ENCODE assay signal across 8 mouse cellular contexts in the genomic region with DNA sequence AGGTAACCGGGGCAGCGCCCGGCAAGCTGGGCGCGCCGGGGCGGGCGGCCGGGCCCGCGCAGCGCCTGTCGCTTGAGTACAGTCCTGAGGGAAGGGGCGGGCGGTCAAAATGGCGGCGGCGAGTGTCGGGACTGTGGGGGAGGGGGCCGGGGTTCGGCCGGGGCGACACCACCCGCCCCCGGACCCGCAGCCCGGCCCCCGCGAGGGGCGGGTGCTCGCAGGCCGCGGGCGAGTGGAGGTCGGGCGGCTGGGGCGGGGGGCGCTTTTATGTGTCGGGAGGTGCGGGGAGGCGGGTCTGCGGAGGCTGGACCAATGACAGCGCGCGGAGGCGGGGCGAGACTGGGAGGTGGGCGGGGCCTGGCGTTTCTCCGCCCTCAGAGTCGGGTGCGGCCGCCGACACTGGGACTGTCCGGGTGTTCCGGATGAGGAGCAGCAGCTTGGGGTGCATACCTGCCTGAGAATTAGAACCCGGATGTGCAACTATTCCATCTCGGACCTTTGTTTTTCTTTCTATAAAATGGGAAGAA. TPM values are rescaled to one million over a fixed set of nuclear protein-coding genes. Genes with fewer than 3 reads are reported as not detected.
DNase-seq lines count a peak whose midpoint lies in the region; ATAC-seq lines count a peak whose summit lies in the region.

No protein-coding gene starts in this region.

- H3K36me3 ChIP-seq in megakaryocyte, embryonic 14.5 days (replicated peaks; ENCODE audit: low read length): peaks cover 3% of the 10 kb centered on the region

- H3K4me1 ChIP-seq in megakaryocyte, embryonic 14.5 days: peaks cover 78% of the 10 kb centered on the region

- peak; percentile 97 to 99 for DNase-seq in adrenal gland, adult (ENCODE audit: inconsistent age in 2 of 2, low spot score in 1 of 2)
- DNase-seq in embryo, embryonic 10 days (ENCODE audit: low spot score): peak; percentile 90
- DNase-seq in gastrocnemius, postnatal 10 days: peak; percentile 98
- peak; percentile 73 to 94 for DNase-seq in left cerebral cortex, adult 9 months (ENCODE audit: low spot score in 2 of 2)
- DNase-seq in right cerebral cortex, adult 2 months (ENCODE audit: low spot score in 2 of 2): peak; percentile 94
- DNase-seq in urinary bladder, postnatal 10 days (ENCODE audit: low spot score): peak; percentile 96

- H3K4me3 ChIP-seq in megakaryocyte, embryonic 14.5 days (replicated peaks): peak overlapping the region; percentile 93

- ATAC-seq in inflammation-experienced regulatory T-cells, adult 6 months: peak; percentile 45

- no peaks in the 10 kb centered on the region for H3K9me3 ChIP-seq in megakaryocyte, embryonic 14.5 days

- H3K27me3 ChIP-seq in megakaryocyte, embryonic 14.5 days (replicated peaks): no peaks in the 10 kb centered on the region

RNA-seq across cellular contexts. Expression of gene Rfx1, which starts 0.5 kb away (rescaled TPM):
- total RNA-seq in gastrocnemius, postnatal 10 days (2021): 1 to 10 TPM; 5.2 to 8.2 TPM
- 10 to 100 TPM in 2 of 3 experiments, 1 to 10 TPM in 1; 9.4 to 13.2 (median 13.2) TPM for polyA plus RNA-seq in inflammation-experienced regulatory T-cells, adult 6 months (2017; shearing (Covaris generic))
- 35.9 and 36.0 TPM in 2 replicates for polyA plus RNA-seq in megakaryocyte, embryonic 14.5 days (2012; ENCODE audit: insufficient read depth, low replicate concordance)

RNA-seq across cellular contexts. Expression of gene Gm10643, which starts 2.2 kb away (rescaled TPM):
- total RNA-seq in gastrocnemius, postnatal 10 days (2021): 1 to 10 TPM; 1.6 to 1.9 TPM
- polyA plus RNA-seq in inflammation-experienced regulatory T-cells, adult 6 months (2017; shearing (Covaris generic)): 1 to 10 TPM in 1 of 3 experiments, under 1 TPM in 2; 0.53 to 1.4 (median 0.91) TPM
- polyA plus RNA-seq in megakaryocyte, embryonic 14.5 days (2012; ENCODE audit: insufficient read depth, low replicate concordance): not detected in 2 replicates

RNA-seq across cellular contexts. Expression of gene Rln3, which starts 22.3 kb away (rescaled TPM):
- total RNA-seq in gastrocnemius, postnatal 10 days (2021): not detected
- polyA plus RNA-seq in inflammation-experienced regulatory T-cells, adult 6 months (2017; shearing (Covaris generic)): 10 to 100 TPM; 21.2 to 34.2 (median 31.9) TPM
- 0.31 TPM in 1 of 2 replicates, not detected in the other for polyA plus RNA-seq in megakaryocyte, embryonic 14.5 days (2012; ENCODE audit: insufficient read depth, low replicate concordance)

RNA-seq across cellular contexts. Expression of gene Il27ra, which starts 24.7 kb away (rescaled TPM):
- total RNA-seq in gastrocnemius, postnatal 10 days (2021): under 1 TPM; 0.84 to 0.87 TPM
- 100 to 1,000 TPM; 188 to 350 (median 272) TPM for polyA plus RNA-seq in inflammation-experienced regulatory T-cells, adult 6 months (2017; shearing (Covaris generic))
- 7.7 and 7.9 TPM in 2 replicates for polyA plus RNA-seq in megakaryocyte, embryonic 14.5 days (2012; ENCODE audit: insufficient read depth, low replicate concordance)

RNA-seq across cellular contexts. Expression of gene Dcaf15, which starts 37.5 kb away (rescaled TPM):
- total RNA-seq in gastrocnemius, postnatal 10 days (2021): 10 to 100 TPM in 1 of 2 experiments, 1 to 10 TPM in 1; 9.5 to 11.2 TPM
- 10 to 100 TPM; 16.6 to 20.0 (median 18.6) TPM for polyA plus RNA-seq in inflammation-experienced regulatory T-cells, adult 6 months (2017; shearing (Covaris generic))
- polyA plus RNA-seq in megakaryocyte, embryonic 14.5 days (2012; ENCODE audit: insufficient read depth, low replicate concordance): 28.7 and 79.3 TPM in 2 replicates

Comparison
In these comparisons a context has a peak if more than half of its experiments do, and no peak if none do; other contexts are left out.
1. Peak in every context shown above with its lines: DNase-seq, ATAC-seq and H3K4me3 ChIP-seq.
2. RNA of gene Rln3, which starts 22.3 kb away (polyA plus RNA-seq): 21.2 to 34.2 TPM in inflammation-experienced regulatory T-cells, adult 6 months; 0.31 TPM in megakaryocyte, embryonic 14.5 days; every median in the first group is over 10 times any median in the second.